Mouse (Mus musculus) hindbrain, postnatal 0 days (tissue): Measurements from ENCODE around the gene Prpf38b. TPM values are rescaled to one million over a fixed set of nuclear protein-coding genes. Genes with fewer than 3 reads are reported as not detected.
A peak's percentile ranks its signal among the peaks of the same experiment; 100 is the strongest.

Source experiments
- ATAC-seq: fragments of 200-750 bp; cut with Nextera tagmentation; 2 replicates; pipeline ENCODE4 v1.8.0; 2017; ENCODE audit warnings: mild to moderate bottlenecking, moderate TSS enrichment, moderate library complexity
- DNase-seq: peaks from one replicate; pipeline ENCODE4 v3.0.0-alpha.2; 2015; ENCODE audit warnings: low spot score
- H3K27ac ChIP-seq: fragments of 300-500 bp; sonication (generic); 2 replicates; pipeline ENCODE4 v1.5.1; 2014; ENCODE audit warnings: mild to moderate bottlenecking
- H3K27me3 ChIP-seq: fragments of 300-500 bp; sonication (generic); 2 replicates; pipeline ENCODE4 v1.6.1; 2014; ENCODE audit warnings: low read length, mixed read lengths; ENCODE audit not compliant: insufficient read depth
- H3K36me3 ChIP-seq: fragments of 300-500 bp; sonication (generic); 2 replicates; pipeline ENCODE4 v1.6.1; 2014; ENCODE audit warnings: low read length, mixed read lengths; ENCODE audit not compliant: insufficient read depth
- H3K4me1 ChIP-seq: fragments of 300-500 bp; sonication (generic); 2 replicates; pipeline ENCODE4 v1.6.1; 2014; ENCODE audit warnings: antibody characterized with exemption, low read length, mixed read lengths; ENCODE audit not compliant: insufficient read depth
- H3K4me2 ChIP-seq: fragments of 300-500 bp; sonication (generic); 2 replicates; pipeline ENCODE4 v1.6.1; 2014; ENCODE audit warnings: low read depth, mild to moderate bottlenecking, low read length, moderate library complexity, mixed read lengths
- H3K4me3 ChIP-seq: fragments of 300-500 bp; sonication (generic); 2 replicates; pipeline ENCODE4 v1.5.1; 2014; ENCODE audit warnings: low read length
- H3K9ac ChIP-seq: fragments of 300-500 bp; sonication (generic); replicated peaks from 2 replicates; pipeline ENCODE4 v1.6.1; 2014; ENCODE audit warnings: mild to moderate bottlenecking, low read length, moderate library complexity, mixed read lengths
- H3K9me3 ChIP-seq: fragments of 300-500 bp; sonication (generic); 2 replicates; pipeline ENCODE4 v1.6.1; 2016; ENCODE audit warnings: low read length, mixed read lengths
- CTCF ChIP-seq: IDR thresholded peaks from 2 replicates; pipeline ENCODE4 v1.5.1; 2016; ENCODE audit warnings: antibody characterized with exemption, control low read depth, low read depth
- WGBS: fragments of 180-500 bp; shearing (Covaris S2); extraction: QIAGEN DNeasy Blood & Tissue Kit; methylation state at CpG from one replicate; pipeline ENCODE4 v1.1.7; 2014; 5-methylcytosine and 5-hydroxymethylcytosine counted together
- polyA plus RNA-seq: library from polyadenylated mRNA; unstranded; fragments of >200 nt; fragmentation: Nextera tagmentation; extraction: Ambion mirVana; gene quantifications from 2 replicates; pipeline ENCODE4 v1.2.1, GENCODE M21; 2015
- total RNA-seq: library from RNA; depleted of rRNA; stranded (reverse); fragments of >200 nt; gene quantifications from 2 replicates; pipeline ENCODE4 v1.2.3, GENCODE M21; 2014

Prpf38b gene
- total and polyA plus RNA-seq, 2 experiments from 2014 or later = 26.7 to 39.4 TPM

DNA sequence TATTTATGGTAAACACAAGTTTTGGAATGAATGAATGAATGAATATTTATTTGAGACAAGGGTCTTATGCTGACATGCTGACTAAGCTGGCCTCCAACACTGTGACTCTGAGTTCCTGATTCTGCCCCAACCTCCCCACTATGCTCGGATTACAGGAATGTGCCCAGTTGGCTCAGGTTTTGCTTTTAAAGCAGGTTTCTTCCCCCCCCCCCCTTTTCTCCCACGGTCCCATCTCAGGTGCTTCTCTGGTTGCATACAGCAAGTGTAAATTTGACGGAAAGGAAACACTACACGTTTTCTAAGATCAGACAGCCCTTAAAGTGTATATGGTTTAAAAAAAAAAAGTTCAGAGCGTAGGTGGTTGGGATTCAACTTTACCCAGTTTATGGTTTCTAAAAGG is 28.0 kb upstream of the Prpf38b start, which contains the start of gene Henmt1:
TSS of gene Henmt1 (plus strand) at position 301 of the 400 bp plus-strand sequence.
- no peak for TF ChIP-seq CTCF
- Histone ChIP-seq H3K4me3 (peak within 1 kb of the TSS; percentile 14), H3K27ac (no peak within 1 kb of the TSS), H3K9me3 (no peaks in the 10 kb centered on the region), H3K9ac (0 out of 2 replicates have a peak within 1 kb of the TSS, but pooled peaks have one; percentile 19), H3K4me2 (peak within 1 kb of the TSS; percentile 46), H3K27me3 (no peaks in the 10 kb centered on the region), H3K4me1 (no peaks in the 10 kb centered on the region), H3K36me3 (no peaks in the 10 kb centered on the region)
- 85% methylated on average over 5 of the region's 5 CpGs for WGBS
- DNase-seq (no peak), ATAC-seq (no peak)

DNA sequence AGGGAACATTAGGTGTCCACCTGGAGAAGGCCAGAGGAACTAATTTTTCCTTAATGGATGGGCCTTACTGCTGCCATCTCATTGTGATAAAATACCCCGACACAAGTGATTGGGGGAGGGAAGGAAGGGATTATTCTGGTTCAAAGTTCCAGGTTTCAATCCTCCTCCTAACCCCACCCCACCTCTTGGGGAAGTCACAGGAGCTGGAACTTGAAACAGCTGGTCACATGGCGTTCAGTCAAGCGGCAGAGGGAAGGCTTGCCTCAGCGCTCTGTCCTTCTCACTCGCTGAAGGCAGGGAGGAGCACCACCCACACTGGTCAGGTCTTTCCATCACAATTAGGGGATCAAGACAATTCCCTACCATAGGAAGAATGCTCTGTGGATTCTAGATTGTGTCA is 27.2 kb upstream of the Prpf38b start:
- Histone ChIP-seq H3K36me3 (no peaks in the 10 kb centered on the region), H3K27ac (no peak overlapping the region), H3K9ac (no peak overlapping the region), H3K4me2 (no peak overlapping the region), H3K4me1 (no peaks in the 10 kb centered on the region), H3K9me3 (no peaks in the 10 kb centered on the region), H3K27me3 (no peaks in the 10 kb centered on the region), H3K4me3 (no peak overlapping the region)
- DNase-seq (no peak), ATAC-seq (no peak)
- TF ChIP-seq CTCF = no peak
- 93% methylated on average over 5 of the region's 5 CpGs for WGBS

DNA sequence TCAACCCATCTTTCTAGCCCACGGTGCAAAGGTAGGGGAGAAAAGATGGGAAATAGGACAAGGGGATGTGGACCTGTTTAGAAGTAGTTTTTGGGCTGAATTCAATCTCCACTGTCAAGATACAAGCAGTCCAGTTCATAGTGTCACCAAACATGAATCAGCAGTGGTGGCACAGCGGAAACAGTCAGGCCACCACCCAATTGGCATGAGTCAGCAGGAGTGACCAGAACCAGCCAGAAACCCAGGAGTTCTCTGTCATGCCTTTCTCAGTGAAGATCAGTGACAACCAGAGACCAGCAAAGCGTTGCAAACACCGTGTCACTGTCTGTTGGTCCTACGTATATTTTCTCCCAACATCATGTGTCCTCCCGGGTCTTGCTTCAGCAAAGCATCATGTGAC is 22.0 kb upstream of the Prpf38b start:
- H3K36me3 ChIP-seq = no peaks in the 10 kb centered on the region
- H3K9ac ChIP-seq = no peak overlapping the region
- no peaks in the 10 kb centered on the region for H3K9me3 ChIP-seq
- DNase-seq (no peak), ATAC-seq (no peak)
- no peak overlapping the region for H3K27ac ChIP-seq
- H3K4me2 ChIP-seq = no peak overlapping the region
- 94% methylated on average over 6 of the region's 6 CpGs for WGBS
- no peak overlapping the region for H3K4me3 ChIP-seq
- no peaks in the 10 kb centered on the region for H3K4me1 ChIP-seq
- H3K27me3 ChIP-seq = no peaks in the 10 kb centered on the region
- no peak for TF ChIP-seq CTCF

DNA sequence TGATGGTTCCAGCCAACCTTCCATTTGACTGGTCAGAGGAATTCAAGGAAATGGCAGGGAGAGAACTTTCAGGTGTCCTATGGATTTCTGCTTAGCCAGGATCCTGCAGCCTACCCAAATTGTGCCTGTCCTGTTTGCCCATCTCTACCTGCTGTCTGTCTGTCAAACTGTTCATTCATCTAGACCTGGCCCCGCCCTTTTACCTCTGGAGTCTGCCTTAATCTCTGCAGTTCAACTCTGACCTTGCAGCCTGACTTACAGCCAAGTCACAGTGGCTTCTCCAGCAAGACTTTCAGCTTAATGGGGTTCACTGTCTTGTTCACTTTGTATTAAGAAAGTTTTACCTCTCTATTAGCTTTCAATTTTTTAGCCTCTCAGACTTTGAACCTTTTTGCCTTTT is 14.8 kb upstream of the Prpf38b start:
- Histone ChIP-seq H3K27ac (no peak overlapping the region), H3K9ac (no peak overlapping the region), H3K4me3 (no peak overlapping the region), H3K4me2 (no peak overlapping the region), H3K9me3 (no peaks in the 10 kb centered on the region), H3K4me1 (no peaks in the 10 kb centered on the region), H3K27me3 (no peaks in the 10 kb centered on the region), H3K36me3 (no peaks in the 10 kb centered on the region)
- 67% methylated on average over 1 of the region's 1 CpGs for WGBS
- no peak for TF ChIP-seq CTCF
- DNase-seq (no peak), ATAC-seq (no peak)

- WGBS = 88% methylated on average over 4 of the region's 4 CpGs
- H3K9me3 ChIP-seq = no peaks in the 10 kb centered on the region
These were observed 14.2 kb upstream of the Prpf38b start for GRCm38 (mm10) chr3:108925677-108926076.

GRCm38 (mm10) chr3:108921822-108922221 is 10.3 kb upstream of the Prpf38b start:
- ATAC-seq (no peak), DNase-seq (no peak)
- no peak overlapping the region for H3K4me2 ChIP-seq
- H3K27ac ChIP-seq = no peak overlapping the region
- H3K9me3 ChIP-seq = no peaks in the 10 kb centered on the region
- TF ChIP-seq CTCF = no peak
- no peaks in the 10 kb centered on the region for H3K4me1 ChIP-seq
- 90% methylated on average over 1 of the region's 1 CpGs for WGBS
- no peak overlapping the region for H3K4me3 ChIP-seq
- H3K9ac ChIP-seq = no peak overlapping the region
- no peaks in the 10 kb centered on the region for H3K27me3 ChIP-seq
- H3K36me3 ChIP-seq = no peaks in the 10 kb centered on the region

More at GRCm38 (mm10) chr3:108925677-108926076, 14.2 kb upstream of the Prpf38b start:
- Histone ChIP-seq H3K9ac (no peak overlapping the region), H3K36me3 (no peaks in the 10 kb centered on the region), H3K4me3 (no peak overlapping the region), H3K27me3 (no peaks in the 10 kb centered on the region), H3K4me2 (no peak overlapping the region), H3K4me1 (no peaks in the 10 kb centered on the region), H3K27ac (no peak overlapping the region)
- ATAC-seq = no peak
- no peak for TF ChIP-seq CTCF
- no peak for DNase-seq

DNA sequence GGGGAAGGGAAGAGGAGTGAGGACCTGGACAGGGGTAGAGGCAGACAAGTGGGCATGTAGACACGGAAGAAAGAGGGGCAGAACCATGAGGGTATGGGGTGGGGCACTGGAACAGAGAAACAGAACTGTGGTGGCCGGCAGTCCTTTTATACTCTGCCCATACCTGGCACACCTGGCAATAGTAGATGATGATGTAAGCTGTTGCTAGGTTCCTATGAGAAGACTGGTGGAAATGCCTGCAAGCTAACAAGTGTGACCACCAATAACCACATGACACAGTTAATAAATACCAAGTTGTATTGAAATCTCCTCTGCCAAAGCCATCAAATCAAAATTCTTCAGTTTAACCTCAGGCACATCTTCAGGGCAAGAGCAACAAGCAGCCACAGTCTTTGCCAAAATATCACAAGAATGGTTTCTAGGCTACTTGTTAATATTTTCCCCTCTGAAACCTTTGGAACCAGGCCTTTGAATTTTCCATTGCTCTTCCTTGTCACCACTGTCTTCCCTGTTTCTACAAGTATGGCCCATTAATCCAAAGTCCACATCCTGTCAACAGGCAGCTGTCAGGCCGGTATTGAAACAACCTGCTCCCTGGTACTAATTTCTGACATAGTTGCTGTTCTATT is 9.0 kb upstream of the Prpf38b start:
- no peak overlapping the region for H3K4me3 ChIP-seq
- no peak overlapping the region for H3K9ac ChIP-seq
- 95% methylated on average over 3 of the region's 3 CpGs for WGBS
- H3K27me3 ChIP-seq = no peaks in the 10 kb centered on the region
- H3K4me1 ChIP-seq = no peaks in the 10 kb centered on the region
- DNase-seq = no peak
- no peak overlapping the region for H3K4me2 ChIP-seq
- ATAC-seq = no peak
- no peaks in the 10 kb centered on the region for H3K9me3 ChIP-seq
- no peak overlapping the region for H3K27ac ChIP-seq
- no peaks in the 10 kb centered on the region for H3K36me3 ChIP-seq
- TF ChIP-seq CTCF = no peak
